Mouse (Mus musculus) midbrain, embryonic 11.5 days (tissue): ENCODE data around the gene Agbl4. TPM values are rescaled to one million over a fixed set of nuclear protein-coding genes. Genes with fewer than 3 reads are reported as not detected.
"Not testable (repeated sequence)": the region's sequence is repeated elsewhere in the genome, so short reads cannot be mapped to it uniquely, and the experiment has no call there.

Experiments used
- ATAC-seq: fragments of 200-750 bp; cut with Nextera tagmentation; 2 replicates; pipeline ENCODE4 v1.8.0; 2017; ENCODE audit warnings: moderate TSS enrichment, moderate library complexity; ENCODE audit not compliant: low FRiP score
- DNase-seq: peaks from one replicate; pipeline ENCODE4 v3.0.0; 2015; ENCODE audit warnings: low spot score; ENCODE audit errors: missing footprints
- H3K27ac ChIP-seq: fragments of 300-500 bp; sonication (generic); 2 replicates; pipeline ENCODE4 v1.5.1; 2014; ENCODE audit warnings: low read depth, low read length
- H3K27me3 ChIP-seq: fragments of 300-500 bp; sonication (generic); 2 replicates; pipeline ENCODE4 v1.6.1; 2014; ENCODE audit warnings: mild to moderate bottlenecking, low read length, moderate library complexity, mixed read lengths; ENCODE audit not compliant: control insufficient read depth, insufficient read depth
- H3K36me3 ChIP-seq: fragments of 300-500 bp; sonication (generic); 2 replicates; pipeline ENCODE4 v1.6.1; 2014; ENCODE audit warnings: mild to moderate bottlenecking, low read length, moderate library complexity, mixed read lengths; ENCODE audit not compliant: control insufficient read depth, insufficient read depth
- H3K4me1 ChIP-seq: fragments of 300-500 bp; sonication (generic); 2 replicates; pipeline ENCODE4 v1.6.1; 2014; ENCODE audit warnings: low read length; ENCODE audit not compliant: control insufficient read depth, insufficient read depth
- H3K4me2 ChIP-seq: fragments of 300-500 bp; sonication (generic); 2 replicates; pipeline ENCODE4 v1.6.1; 2014; ENCODE audit warnings: mild to moderate bottlenecking, moderate library complexity
- H3K4me3 ChIP-seq: fragments of 300-500 bp; sonication (generic); 2 replicates; pipeline ENCODE4 v1.5.1; 2014; ENCODE audit warnings: low read depth, low read length
- H3K9ac ChIP-seq: fragments of 300-500 bp; sonication (generic); 2 replicates; pipeline ENCODE4 v1.6.1; 2014; ENCODE audit warnings: low read length
- H3K9me3 ChIP-seq: fragments of 300-500 bp; sonication (generic); 2 replicates; pipeline ENCODE4 v1.6.1; 2016; ENCODE audit warnings: low read length; ENCODE audit not compliant: control insufficient read depth
- WGBS: fragments of 180-500 bp; shearing (Covaris S2); extraction: QIAGEN DNeasy Blood & Tissue Kit; methylation state at CpG from one replicate; pipeline ENCODE4 v1.1.7; 2014; 5-methylcytosine and 5-hydroxymethylcytosine counted together
- polyA plus RNA-seq: library from polyadenylated mRNA; unstranded; fragments of >200 nt; fragmentation: Nextera tagmentation; extraction: Ambion mirVana; gene quantifications from 2 replicates; pipeline ENCODE4 v1.2.1, GENCODE M21; 2014

Agbl4 gene
- polyA plus RNA-seq, 1 experiment from 2014 or later = 0.87 TPM

DNA sequence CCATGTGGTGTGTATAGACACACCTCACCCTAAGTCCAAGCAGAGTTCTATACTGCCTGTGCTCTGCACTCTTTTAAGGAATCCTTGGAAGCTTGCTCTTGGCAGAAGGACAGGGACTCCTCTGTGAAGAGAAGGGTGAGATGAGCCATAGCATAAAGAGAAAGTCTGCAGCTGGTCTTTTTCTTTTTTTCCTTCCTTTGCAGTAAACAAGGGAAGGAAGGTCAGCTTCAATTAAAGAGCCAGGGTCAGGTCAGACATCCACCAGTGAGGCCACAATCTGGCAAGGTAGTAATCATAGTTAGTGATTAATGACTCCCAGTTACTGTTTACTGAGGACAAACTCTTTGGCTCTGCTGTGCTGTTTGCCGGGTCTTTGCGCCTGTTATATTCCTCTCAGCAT, 802.6 kb downstream of the Agbl4 start:
- H3K9me3 ChIP-seq = no peaks in the 10 kb centered on the region
- no peaks in the 10 kb centered on the region for H3K27me3 ChIP-seq
- no peak overlapping the region for H3K27ac ChIP-seq
- no peaks in the 10 kb centered on the region for H3K36me3 ChIP-seq
- H3K9ac ChIP-seq = no peak overlapping the region
- H3K4me3 ChIP-seq = no peak overlapping the region
- ATAC-seq (no peak), DNase-seq (no peak)
- no peak overlapping the region for H3K4me2 ChIP-seq
- WGBS = 62% methylated on average over 2 of the region's 2 CpGs
- no peaks in the 10 kb centered on the region for H3K4me1 ChIP-seq

DNA sequence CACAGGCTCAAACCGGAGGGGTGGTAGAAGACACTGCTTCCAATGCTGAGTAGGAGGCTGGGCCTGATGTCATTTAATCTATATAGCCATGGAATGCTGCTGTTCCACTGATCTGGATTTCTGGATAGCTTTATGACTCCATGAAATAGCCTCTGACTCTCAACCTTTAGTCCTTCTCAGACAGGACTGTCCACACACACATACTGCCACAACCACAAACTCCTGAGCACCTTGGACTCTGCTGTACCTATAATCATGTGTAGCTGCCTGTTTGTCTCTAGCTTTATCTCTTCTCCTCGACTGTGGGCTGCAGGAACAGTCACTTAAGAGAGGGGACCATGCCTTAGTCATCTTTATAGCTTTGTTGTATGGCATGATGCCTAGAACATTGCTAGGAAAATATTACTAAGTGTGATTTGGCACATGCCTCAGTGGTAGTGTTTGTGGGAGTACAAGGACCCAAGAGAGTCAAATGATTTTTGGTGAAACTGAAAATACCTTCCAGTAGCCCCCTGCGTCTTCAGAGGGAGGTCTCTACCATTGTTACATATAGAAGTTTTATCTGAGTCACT, 817.8 kb downstream of the Agbl4 start:
- Histone ChIP-seq H3K36me3 (no peaks in the 10 kb centered on the region), H3K4me1 (no peaks in the 10 kb centered on the region), H3K9ac (no peak overlapping the region), H3K9me3 (no peaks in the 10 kb centered on the region), H3K4me2 (no peak overlapping the region), H3K27ac (no peak overlapping the region), H3K4me3 (no peak overlapping the region), H3K27me3 (no peaks in the 10 kb centered on the region)
- ATAC-seq = no peak
- WGBS = 77% methylated on average over 3 of the region's 3 CpGs
- no peak for DNase-seq

DNA sequence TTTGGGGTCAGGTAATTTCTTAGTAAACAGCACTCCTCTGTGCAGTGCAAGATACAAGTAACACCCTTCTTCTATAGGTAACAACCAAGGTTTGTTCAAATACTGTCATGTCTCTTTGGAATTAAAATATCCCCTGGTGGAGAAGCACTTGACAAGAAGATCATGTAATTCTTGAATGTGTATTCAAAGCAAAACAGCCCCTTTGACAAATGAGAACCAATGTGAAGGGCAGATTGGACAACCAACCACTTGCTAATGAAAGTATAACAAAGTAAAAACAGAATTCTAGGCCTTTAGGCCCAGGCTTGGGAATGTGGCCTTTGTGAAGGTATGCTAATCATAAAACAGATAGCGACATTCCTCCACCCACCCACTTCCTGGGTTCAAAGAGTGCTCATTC, 821.6 kb downstream of the Agbl4 start:
- H3K27ac ChIP-seq, H3K4me1 ChIP-seq, H3K9ac ChIP-seq, H3K36me3 ChIP-seq, H3K4me3 ChIP-seq, DNase-seq, H3K9me3 ChIP-seq, ATAC-seq, H3K27me3 ChIP-seq, H3K4me2 ChIP-seq: not testable (repeated sequence)
- WGBS = 60% methylated on average over 1 of the region's 1 CpGs

DNA sequence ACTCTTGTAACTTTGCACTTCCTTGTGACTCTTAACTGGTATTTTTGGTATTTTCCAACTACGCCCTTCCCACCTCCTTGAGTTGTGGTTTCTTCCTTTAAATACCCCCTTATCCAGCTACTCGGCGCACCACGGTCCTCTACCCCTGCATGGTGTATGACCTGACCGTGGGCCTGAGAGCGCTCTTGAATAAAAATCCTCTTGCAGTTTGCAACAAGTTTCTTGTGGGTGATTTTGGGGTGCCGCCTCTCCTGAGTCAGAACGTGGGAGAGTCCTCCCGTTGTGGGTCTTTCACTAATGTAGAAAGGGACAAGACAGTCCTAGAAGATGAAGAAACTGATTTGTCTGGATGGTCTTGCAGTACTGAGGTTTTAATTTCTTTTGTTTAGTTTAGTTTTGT, 822.1 kb downstream of the Agbl4 start:
- not testable (repeated sequence) for H3K4me3 ChIP-seq, H3K4me2 ChIP-seq, DNase-seq, H3K4me1 ChIP-seq, H3K9me3 ChIP-seq, H3K36me3 ChIP-seq, H3K9ac ChIP-seq, H3K27ac ChIP-seq, H3K27me3 ChIP-seq, ATAC-seq
- 91% methylated on average over 9 of the region's 9 CpGs for WGBS

DNA sequence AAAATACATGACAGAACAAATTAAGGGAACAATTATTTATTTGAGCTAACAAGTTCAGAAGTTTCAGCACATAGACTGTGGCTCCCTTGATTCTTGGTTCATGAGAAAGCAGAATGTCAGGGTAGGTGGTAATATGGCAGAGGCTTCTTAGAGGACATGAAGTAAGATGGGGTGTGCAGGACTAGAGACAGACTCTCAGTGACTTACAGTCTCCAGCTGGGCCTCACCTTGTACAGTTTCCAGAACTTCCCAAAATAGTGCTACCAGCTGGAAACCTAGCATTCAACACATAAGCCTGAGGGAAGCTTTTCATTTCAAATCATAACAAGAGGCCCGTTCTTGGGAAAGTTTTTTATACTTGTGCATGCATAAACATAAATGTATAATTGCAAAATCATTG, 836.4 kb downstream of the Agbl4 start:
- no peak for ATAC-seq
- no peak overlapping the region for H3K4me2 ChIP-seq
- no peak overlapping the region for H3K27ac ChIP-seq
- WGBS = 80% methylated on average over 1 of the region's 1 CpGs
- H3K36me3 ChIP-seq = no peaks in the 10 kb centered on the region
- H3K9me3 ChIP-seq = no peaks in the 10 kb centered on the region
- no peaks in the 10 kb centered on the region for H3K4me1 ChIP-seq
- peak; percentile 72 for DNase-seq
- H3K9ac ChIP-seq = no peak overlapping the region
- H3K27me3 ChIP-seq = no peaks in the 10 kb centered on the region
- no peak overlapping the region for H3K4me3 ChIP-seq

DNA sequence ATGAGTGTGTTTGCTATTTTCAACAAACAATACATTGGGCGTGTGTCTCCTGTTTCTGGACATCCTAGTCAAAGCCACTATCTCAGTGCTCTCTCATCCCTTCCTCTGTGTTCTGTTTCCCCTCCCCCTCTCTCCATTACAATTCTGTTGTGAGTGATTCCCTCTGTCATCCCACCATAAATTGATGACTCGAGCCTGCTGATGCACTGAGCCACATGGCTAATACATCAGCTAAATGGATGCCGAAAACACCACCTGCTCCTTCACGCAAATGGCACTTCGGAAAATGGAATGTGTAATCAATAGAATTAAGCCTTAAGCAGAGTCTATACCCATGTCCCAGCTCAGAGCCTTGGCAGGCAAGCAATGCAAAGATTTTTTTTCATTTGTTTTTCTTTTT, 854.5 kb downstream of the Agbl4 start:
- ATAC-seq (peak; percentile 74), DNase-seq (no peak)
- H3K4me1 ChIP-seq = no peaks in the 10 kb centered on the region
- WGBS = 86% methylated on average over 5 of the region's 5 CpGs
- no peak overlapping the region for H3K9ac ChIP-seq
- H3K36me3 ChIP-seq = no peaks in the 10 kb centered on the region
- no peaks in the 10 kb centered on the region for H3K27me3 ChIP-seq
- H3K27ac ChIP-seq = no peak overlapping the region
- no peak overlapping the region for H3K4me2 ChIP-seq
- H3K4me3 ChIP-seq = no peak overlapping the region
- no peaks in the 10 kb centered on the region for H3K9me3 ChIP-seq

DNA sequence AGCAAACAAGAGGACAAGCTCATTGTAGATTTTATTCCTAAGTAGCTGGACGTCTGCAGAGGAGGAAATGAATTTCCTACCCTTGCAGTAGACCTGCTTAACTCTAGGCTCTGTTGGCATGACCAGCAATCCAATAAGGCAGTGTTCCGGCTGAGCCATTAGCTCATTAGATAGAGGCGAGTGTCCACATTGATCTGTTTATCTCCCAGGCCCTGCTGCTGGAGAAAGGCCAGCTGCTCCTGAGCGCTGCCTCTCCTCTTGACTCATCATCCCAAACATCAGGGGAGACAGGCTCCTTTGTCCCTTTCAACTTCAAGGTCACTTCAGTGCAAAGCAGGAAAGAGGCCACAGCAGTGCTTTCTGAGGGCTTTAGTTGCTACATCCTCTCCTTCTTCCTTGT, 858.0 kb downstream of the Agbl4 start:
- no peak overlapping the region for H3K9ac ChIP-seq
- no peak for DNase-seq
- H3K4me3 ChIP-seq = no peak overlapping the region
- WGBS = 38% methylated on average over 4 of the region's 4 CpGs
- H3K27ac ChIP-seq = peak overlapping the region; percentile 44
- no peaks in the 10 kb centered on the region for H3K9me3 ChIP-seq
- H3K4me1 ChIP-seq = no peaks in the 10 kb centered on the region
- H3K27me3 ChIP-seq = no peaks in the 10 kb centered on the region
- no peaks in the 10 kb centered on the region for H3K36me3 ChIP-seq
- H3K4me2 ChIP-seq = no peak overlapping the region
- ATAC-seq = peak; percentile 72; the same call in 1 of the 2 replicates

DNA sequence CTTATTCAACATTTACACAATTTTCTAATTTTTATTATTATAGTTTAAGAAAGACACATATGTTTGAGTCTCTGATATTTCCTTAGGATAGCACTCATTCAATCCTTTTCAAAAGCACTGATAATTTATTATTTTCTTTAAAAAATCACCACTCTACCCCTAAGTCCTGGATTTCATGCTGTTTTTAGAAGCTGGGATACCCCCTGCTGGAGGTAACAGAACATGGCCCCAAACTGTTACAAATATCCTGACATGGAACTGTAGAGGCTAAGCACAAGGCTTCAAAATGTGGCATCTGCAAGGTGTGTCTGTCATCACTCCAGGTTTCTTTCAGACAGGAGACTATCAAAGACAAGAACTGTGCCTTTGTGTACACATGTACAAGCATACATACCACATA, 859.5 kb downstream of the Agbl4 start:
- H3K9ac ChIP-seq = no peak overlapping the region
- H3K4me3 ChIP-seq = no peak overlapping the region
- DNase-seq = no peak
- H3K9me3 ChIP-seq = no peaks in the 10 kb centered on the region
- no peaks in the 10 kb centered on the region for H3K27me3 ChIP-seq
- no peak overlapping the region for H3K4me2 ChIP-seq
- no peak for ATAC-seq
- H3K36me3 ChIP-seq = no peaks in the 10 kb centered on the region
- no peak overlapping the region for H3K27ac ChIP-seq
- H3K4me1 ChIP-seq = no peaks in the 10 kb centered on the region

DNA sequence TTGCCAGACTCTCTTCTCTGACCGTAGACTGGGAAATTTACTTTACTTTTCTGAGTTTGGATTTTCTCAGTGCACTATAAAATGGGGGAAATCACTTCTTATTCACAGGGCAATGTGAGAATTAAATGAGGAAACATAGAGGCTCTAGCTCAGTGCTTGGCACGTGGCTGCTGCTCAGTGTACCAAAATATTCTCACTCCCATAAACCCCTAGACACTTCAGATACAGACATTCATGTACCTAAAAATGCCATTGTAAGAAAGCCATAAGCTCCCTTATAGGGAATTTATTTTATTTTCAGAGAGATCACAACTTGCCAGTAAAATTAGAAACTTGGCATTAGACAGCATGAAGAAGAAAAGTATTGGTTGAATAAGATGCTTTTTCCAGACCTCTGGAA, 883.5 kb downstream of the Agbl4 start:
- DNase-seq (no peak), ATAC-seq (no peak)
- Histone ChIP-seq H3K9ac (no peak overlapping the region), H3K27ac (no peak overlapping the region), H3K36me3 (no peaks in the 10 kb centered on the region), H3K4me3 (no peak overlapping the region), H3K9me3 (no peaks in the 10 kb centered on the region), H3K4me1 (no peaks in the 10 kb centered on the region), H3K27me3 (no peaks in the 10 kb centered on the region), H3K4me2 (no peak overlapping the region)
- 75% methylated on average over 2 of the region's 2 CpGs for WGBS

DNA sequence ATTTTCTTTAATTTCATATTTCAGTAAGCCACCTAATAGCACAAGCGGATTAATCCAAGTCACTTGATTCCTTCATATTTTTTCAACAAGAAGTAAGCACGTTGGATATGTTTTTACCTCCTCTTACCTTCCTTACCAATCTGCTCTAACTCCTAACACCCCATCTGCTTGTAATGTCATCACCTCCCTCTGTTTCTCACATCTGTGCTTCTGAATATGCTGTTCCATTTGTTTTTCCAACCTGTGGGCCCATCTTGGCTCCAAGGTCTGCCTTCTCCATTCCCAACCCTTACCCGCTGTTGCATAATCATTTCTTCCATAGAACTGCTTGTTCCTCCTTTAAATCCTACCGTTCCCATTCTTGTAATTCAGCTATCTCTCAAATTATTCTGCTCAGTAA, 884.4 kb downstream of the Agbl4 start:
- Histone ChIP-seq H3K27ac (no peak overlapping the region), H3K4me2 (no peak overlapping the region), H3K9me3 (no peaks in the 10 kb centered on the region), H3K4me1 (no peaks in the 10 kb centered on the region), H3K27me3 (no peaks in the 10 kb centered on the region), H3K36me3 (no peaks in the 10 kb centered on the region), H3K9ac (no peak overlapping the region), H3K4me3 (no peak overlapping the region)
- DNase-seq (no peak), ATAC-seq (no peak)
- 87% methylated on average over 4 of the region's 4 CpGs for WGBS
